Mouse (Mus musculus) small intestine, adult 2 months (tissue): ENCODE measurements at regions not wholly inside any gene's neighbourhood (a gene's known extent, or its start where the extent isn't known, plus 50 kb on each side); places are given as distances from the start of the nearest gene placed in this dataset.
A peak's percentile ranks its signal among the peaks of the same experiment; 100 is the strongest.
"Not testable (repeated sequence)": the region's sequence is repeated elsewhere in the genome, so short reads cannot be mapped to it uniquely, and the experiment has no call there.

ENCODE experiments used
- H3K27ac ChIP-seq: fragments of 200-500 bp; 2 replicates; pipeline ENCODE4 v1.5.1; 2012; ENCODE audit warnings: low read depth, low read length, control low read depth, inconsistent platforms; ENCODE audit not compliant: insufficient read depth
- H3K27me3 ChIP-seq: fragments of 200-500 bp; 2 replicates; pipeline ENCODE4 v1.6.1; 2012; ENCODE audit warnings: mild to moderate bottlenecking, moderate library complexity, low read length, inconsistent platforms; ENCODE audit not compliant: control insufficient read depth, insufficient read depth
- H3K36me3 ChIP-seq: fragments of 200-500 bp; 2 replicates; pipeline ENCODE4 v1.6.1; 2012; ENCODE audit warnings: mild to moderate bottlenecking, low read length, control low read depth, inconsistent platforms; ENCODE audit not compliant: control insufficient read depth, insufficient read depth
- H3K4me1 ChIP-seq: fragments of 200-500 bp; 2 replicates; pipeline ENCODE4 v1.6.1; 2012; ENCODE audit warnings: low read length, inconsistent platforms, mixed read lengths; ENCODE audit not compliant: control insufficient read depth, insufficient read depth, insufficient read length
- H3K4me3 ChIP-seq: fragments of 200-500 bp; 2 replicates; pipeline ENCODE4 v1.5.1; 2012; ENCODE audit warnings: low read depth, mild to moderate bottlenecking, control low read depth, inconsistent platforms, low read length, moderate library complexity
- CTCF ChIP-seq: fragments of 200-500 bp; IDR thresholded peaks from 2 replicates; pipeline ENCODE4 v1.5.1; 2012; ENCODE audit warnings: low read depth, mild to moderate bottlenecking, control low read depth, inconsistent platforms, low read length, moderate library complexity, mixed read lengths; ENCODE audit not compliant: insufficient replicate concordance, insufficient read length; ENCODE audit errors: extremely low read depth
- POLR2A ChIP-seq: fragments of 200-500 bp; IDR thresholded peaks from 2 replicates; pipeline ENCODE4 v1.6.1; 2012; ENCODE audit warnings: low read depth, mild to moderate bottlenecking, control low read depth, inconsistent platforms, low read length, moderate library complexity
- WGBS: fragments of 180-500 bp; shearing (Covaris S2); methylation state at CpG from one replicate; pipeline ENCODE4 v1.1.7; 2018; 5-methylcytosine and 5-hydroxymethylcytosine counted together

- H3K27ac ChIP-seq = no peak overlapping the region
- no peaks in the 10 kb centered on the region for H3K36me3 ChIP-seq
- no peak for TF ChIP-seq POLR2A
- TF ChIP-seq CTCF = no peak
- 69% methylated on average over 6 of the region's 6 CpGs for WGBS
- no peak overlapping the region for H3K4me3 ChIP-seq
- no peaks in the 10 kb centered on the region for H3K27me3 ChIP-seq
- H3K4me1 ChIP-seq = no peaks in the 10 kb centered on the region
Measured at GRCm38 (mm10) chr14:52654355-52654754, 158.8 kb upstream of the Olfr1507 start.

DNA sequence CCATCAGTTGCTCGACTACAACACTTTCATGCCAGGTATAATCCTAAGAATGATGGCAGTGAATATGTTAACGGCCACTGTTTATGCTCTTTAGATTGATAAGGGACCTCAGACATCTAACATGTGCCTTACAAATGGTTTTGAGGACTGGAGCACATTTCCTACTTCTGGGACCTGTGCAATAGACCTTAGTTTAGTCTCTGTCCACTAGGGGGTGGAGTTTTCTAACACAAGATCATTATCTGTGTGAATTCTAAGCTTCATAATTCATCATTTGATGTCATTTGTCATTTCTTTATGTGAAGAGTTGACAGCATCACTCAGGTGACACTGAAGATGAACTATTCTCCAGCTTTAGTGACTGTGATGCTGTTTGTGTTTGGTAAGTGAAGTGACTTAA is 142.6 kb upstream of the Olfr1507 start:
- H3K4me1 ChIP-seq = no peaks in the 10 kb centered on the region
- WGBS = 59% methylated on average over 2 of the region's 2 CpGs
- no peak for TF ChIP-seq POLR2A
- no peak for TF ChIP-seq CTCF
- H3K27ac ChIP-seq = no peak overlapping the region
- no peaks in the 10 kb centered on the region for H3K27me3 ChIP-seq
- no peaks in the 10 kb centered on the region for H3K36me3 ChIP-seq
- H3K4me3 ChIP-seq = no peak overlapping the region

- no peak for TF ChIP-seq POLR2A
- TF ChIP-seq CTCF = peak; percentile 6; the same call in 1 of the 2 replicates
- no peaks in the 10 kb centered on the region for H3K4me1 ChIP-seq
- no peaks in the 10 kb centered on the region for H3K36me3 ChIP-seq
- no peak overlapping the region for H3K4me3 ChIP-seq
- no peak overlapping the region for H3K27ac ChIP-seq
- 35% methylated on average over 4 of the region's 4 CpGs for WGBS
- H3K27me3 ChIP-seq = no peaks in the 10 kb centered on the region
Measured at GRCm38 (mm10) chr14:52622184-52622583, 126.6 kb upstream of the Olfr1507 start.

DNA sequence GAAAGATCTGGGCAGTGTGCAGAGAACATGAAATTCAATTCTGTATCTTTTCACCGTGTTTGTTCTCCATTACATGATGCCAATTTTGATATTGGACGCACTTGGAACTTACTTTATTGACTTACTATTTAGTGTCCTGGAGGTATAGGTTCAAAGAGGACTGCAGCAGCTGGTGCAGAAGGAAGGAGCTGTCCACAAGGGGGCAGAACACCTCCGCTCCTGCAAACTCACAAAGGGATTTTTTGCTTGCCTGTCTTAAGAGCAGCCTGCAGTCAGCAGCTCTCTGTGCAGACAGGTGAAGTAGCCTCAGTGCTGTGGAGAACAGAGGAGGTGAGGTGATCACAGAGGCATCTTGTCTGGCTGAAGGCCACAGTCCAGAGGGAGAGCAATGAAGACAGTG is 84.8 kb upstream of the Olfr1507 start:
- Histone ChIP-seq H3K4me1 (no peaks in the 10 kb centered on the region), H3K27ac (no peak overlapping the region), H3K36me3 (no peaks in the 10 kb centered on the region), H3K27me3 (no peaks in the 10 kb centered on the region), H3K4me3 (no peak overlapping the region)
- 40% methylated on average over 3 of the region's 3 CpGs for WGBS
- TF ChIP-seq POLR2A (no peak), CTCF (no peak)

DNA sequence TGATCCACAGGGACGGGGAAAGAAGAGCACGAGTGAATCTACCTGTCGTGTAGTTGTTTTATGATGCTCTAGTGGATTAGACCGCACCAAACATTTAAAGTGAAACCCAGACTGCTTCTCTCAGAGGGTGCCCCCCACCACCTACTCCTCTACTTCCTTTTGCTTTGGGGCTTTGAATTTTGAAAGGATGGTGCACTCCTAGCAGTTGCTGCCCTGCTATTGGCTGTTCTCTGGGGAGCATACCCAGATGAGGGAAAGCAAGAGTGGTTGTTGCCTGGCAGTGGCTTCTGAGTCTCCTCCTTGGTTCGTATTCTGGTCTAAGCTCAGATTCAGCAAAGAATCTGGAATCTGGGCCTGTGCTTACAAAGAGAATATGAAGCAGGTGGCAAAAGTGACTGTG is 71.4 kb upstream of the Olfr1507 start:
- Histone ChIP-seq H3K27me3 (no peaks in the 10 kb centered on the region), H3K27ac (no peak overlapping the region), H3K4me1 (no peaks in the 10 kb centered on the region), H3K4me3 (no peak overlapping the region), H3K36me3 (no peaks in the 10 kb centered on the region)
- WGBS = 65% methylated on average over 5 of the region's 5 CpGs
- TF ChIP-seq CTCF (no peak), POLR2A (no peak)

DNA sequence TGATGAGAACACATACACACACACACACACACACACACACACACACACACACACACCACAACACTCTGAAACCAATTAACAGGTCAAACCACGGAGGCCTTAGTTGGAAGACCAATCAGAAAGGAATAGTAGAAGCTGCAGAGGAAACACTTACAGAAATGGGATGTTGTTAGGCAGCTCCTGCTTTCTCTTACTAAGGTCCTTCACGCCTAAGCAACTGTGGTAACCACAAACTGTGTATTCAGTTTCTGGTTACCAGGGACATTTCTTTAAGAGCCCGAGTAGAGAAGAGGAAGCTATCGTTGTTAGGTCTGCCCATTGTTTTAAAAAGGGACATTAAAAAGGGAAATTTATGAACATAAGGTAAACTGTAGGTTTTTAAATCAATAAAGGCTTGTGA is 70.1 kb upstream of the Olfr1507 start:
- TF ChIP-seq CTCF = no peak
- TF ChIP-seq POLR2A = no peak
- Histone ChIP-seq H3K27me3 (no peaks in the 10 kb centered on the region), H3K4me3 (no peak overlapping the region), H3K4me1 (no peaks in the 10 kb centered on the region), H3K27ac (no peak overlapping the region), H3K36me3 (no peaks in the 10 kb centered on the region)
- WGBS = 47% methylated on average over 4 of the region's 4 CpGs

- not testable (repeated sequence) for H3K4me1 ChIP-seq, H3K27me3 ChIP-seq, H3K27ac ChIP-seq, H3K36me3 ChIP-seq, H3K4me3 ChIP-seq
- WGBS = 92% methylated on average over 13 of the region's 13 CpGs
Measured at GRCm38 (mm10) chr14:52556340-52556739, 60.8 kb upstream of the Olfr1507 start.

DNA sequence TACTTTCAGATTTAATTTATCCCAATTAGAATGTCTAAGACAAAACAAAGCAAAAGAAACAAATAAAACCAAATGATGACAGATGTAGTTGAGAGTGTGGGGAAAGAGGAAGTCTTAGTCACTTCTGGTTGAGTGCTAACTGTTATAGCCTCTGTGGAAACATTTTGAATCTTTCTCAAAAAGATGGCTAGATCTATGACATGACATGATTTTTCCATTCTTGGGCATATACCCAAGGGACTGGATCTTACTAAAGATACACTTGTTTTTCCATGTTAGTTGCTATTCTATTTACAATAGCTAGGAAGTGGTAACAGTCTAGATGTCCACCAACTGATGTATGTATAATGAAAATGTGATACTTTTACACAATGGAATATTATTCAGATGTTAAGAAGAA is 57.9 kb upstream of the Olfr1507 start:
- TF ChIP-seq POLR2A (no peak), CTCF (no peak)
- Histone ChIP-seq H3K27me3 (no peaks in the 10 kb centered on the region), H3K36me3 (no peaks in the 10 kb centered on the region), H3K4me3 (no peak overlapping the region), H3K4me1 (no peaks in the 10 kb centered on the region), H3K27ac (no peak overlapping the region)
